Mouse (Mus musculus) testis, postnatal 10 days (tissue): Measurements from ENCODE around the gene Hsd17b3.

Experiments used
- DNase-seq: peaks from one replicate; pipeline ENCODE4 v3.0.0; 2021; ENCODE audit warnings: low spot score

Gene Hsd17b3

GRCm38 (mm10) chr13:64018586-64019141 is 70.4 kb downstream of the Hsd17b3 start:
- DNase-seq: no peak

- no peak for DNase-seq
Observed at GRCm38 (mm10) chr13:64016048-64016447, 73.0 kb downstream of the Hsd17b3 start.

GRCm38 (mm10) chr13:64011157-64011556 is 77.9 kb downstream of the Hsd17b3 start:
- no peak for DNase-seq
